30 mouse cellular contexts compared by ENCODE assay signal in the genomic region with DNA sequence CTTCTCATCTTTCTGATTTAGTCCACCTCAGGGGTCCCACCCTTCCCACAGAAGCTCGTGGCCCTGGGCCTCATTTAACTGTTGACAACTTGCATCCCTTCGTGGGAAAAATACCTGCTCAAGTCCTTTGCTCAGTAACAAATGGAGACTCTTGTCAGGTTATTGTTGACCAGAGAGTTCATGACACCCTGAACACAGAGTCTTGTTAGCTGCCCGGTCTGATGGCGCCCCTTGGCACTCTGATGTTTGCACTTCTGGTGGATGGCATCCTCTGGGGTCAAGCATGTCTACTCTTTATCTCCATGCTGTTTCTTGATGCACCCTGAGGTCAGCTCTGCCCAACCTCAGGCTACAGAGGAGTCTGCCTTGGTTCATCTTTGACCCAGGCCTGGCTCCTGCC.
"Had no signal": no experiment of that assay in that cellular context is flagged by ENCODE, and none has a peak within 500 bp of the region (broad histone marks: within the 10 kb centered on the region; RNA-seq: fewer than 3 reads in every experiment).

No protein-coding gene starts in this region.

- H3K9ac ChIP-seq: limb, embryonic 12.5 days; limb, embryonic 13.5 days; limb, embryonic 15.5 days; liver, embryonic 13.5 days; liver, embryonic 14.5 days; liver, embryonic 15.5 days; lung, embryonic 14.5 days; lung, embryonic 15.5 days; midbrain, embryonic 12.5 days; midbrain, embryonic 13.5 days; midbrain, embryonic 15.5 days had no signal

- ATAC-seq: lung, postnatal 0 days; midbrain, embryonic 13.5 days; midbrain, embryonic 15.5 days; midbrain, embryonic 16.5 days had no signal

- H3K4me1 ChIP-seq: liver, embryonic 13.5 days; liver, embryonic 15.5 days; lung, embryonic 15.5 days; megakaryocyte, embryonic 14.5 days had no signal

- H3K36me3 ChIP-seq: limb, embryonic 10.5 days; limb, embryonic 12.5 days; limb, embryonic 13.5 days; limb, embryonic 15.5 days; liver, embryonic 13.5 days; liver, embryonic 15.5 days; lung, embryonic 15.5 days; midbrain, embryonic 10.5 days; midbrain, embryonic 12.5 days; midbrain, embryonic 13.5 days; midbrain, embryonic 15.5 days had no signal

- H3K4me3 ChIP-seq: left cerebral cortex, adult 2 months; limb, embryonic 10.5 days; limb, embryonic 12.5 days; limb, embryonic 13.5 days; limb, embryonic 15.5 days; liver, embryonic 13.5 days; liver, embryonic 15.5 days; lung, embryonic 15.5 days; megakaryocyte, embryonic 14.5 days; midbrain, embryonic 10.5 days; midbrain, embryonic 12.5 days; midbrain, embryonic 13.5 days; midbrain, embryonic 15.5 days; myocyte had no signal

- H3K9me3 ChIP-seq: limb, embryonic 10.5 days; limb, embryonic 12.5 days; limb, embryonic 13.5 days; limb, embryonic 15.5 days; liver, embryonic 13.5 days; liver, embryonic 15.5 days; lung, embryonic 15.5 days; midbrain, embryonic 10.5 days; midbrain, embryonic 12.5 days; midbrain, embryonic 13.5 days; midbrain, embryonic 15.5 days had no signal

- H3K27me3 ChIP-seq: limb, embryonic 12.5 days; limb, embryonic 13.5 days; limb, embryonic 15.5 days; liver, embryonic 13.5 days; liver, embryonic 15.5 days; lung, embryonic 15.5 days; megakaryocyte, embryonic 14.5 days; midbrain, embryonic 12.5 days; midbrain, embryonic 13.5 days; midbrain, embryonic 15.5 days had no signal

- DNase-seq: left cerebral cortex, postnatal 4 days; liver; liver, embryonic 13.5 days; lung, adult 18-20 months; lung, adult 2 months; lung, embryonic 14.5 days; lung, postnatal 10 days; lung, postnatal 14 days; lung, postnatal 36 days; lung, postnatal 4 days; midbrain, embryonic 14.5 days had no signal

- H3K27ac ChIP-seq: left cerebral cortex, adult 2 months; limb, embryonic 10.5 days; limb, embryonic 12.5 days; limb, embryonic 13.5 days; limb, embryonic 15.5 days; liver, embryonic 13.5 days; liver, embryonic 14.5 days; liver, embryonic 15.5 days; lung, embryonic 15.5 days; macrophage; midbrain, embryonic 10.5 days; midbrain, embryonic 12.5 days; midbrain, embryonic 13.5 days; midbrain, embryonic 15.5 days had no signal

- H3K4me2 ChIP-seq: limb, embryonic 12.5 days; limb, embryonic 13.5 days; limb, embryonic 15.5 days; liver, embryonic 11.5 days; liver, embryonic 13.5 days; liver, embryonic 15.5 days; lung, embryonic 14.5 days; lung, embryonic 15.5 days; midbrain, embryonic 11.5 days; midbrain, embryonic 12.5 days; midbrain, embryonic 13.5 days; midbrain, embryonic 15.5 days had no signal
